Mouse (Mus musculus): Measurements from ENCODE around the gene Slc19a3. TPM values are rescaled to one million over a fixed set of nuclear protein-coding genes. Genes with fewer than 3 reads are reported as not detected.

Gene Slc19a3
- total RNA-seq (2014; fragmentation: Nextera tagmentation) (not detected in 2 replicates), total RNA-seq (2017) (not detected in 2 replicates)

- ATAC-seq (replicated peaks; ENCODE audit: low FRiP score, low TSS enrichment, poor library complexity, severe bottlenecking), result peak; percentile 52; the same call in 1 of the 2 replicates
Observed at GRCm38 (mm10) chr1:83038109-83038672, at the start of gene Slc19a3. Slc19a3 (minus strand) TSS chr1:83038448.

- no peak for ATAC-seq (replicated peaks; ENCODE audit: low FRiP score, low TSS enrichment, poor library complexity, severe bottlenecking)
Observed at GRCm38 (mm10) chr1:83084790-83085189, 46.5 kb upstream of the Slc19a3 start.

GRCm38 (mm10) chr1:83077016-83077415 is 38.8 kb upstream of the Slc19a3 start:
- no peak for ATAC-seq (replicated peaks; ENCODE audit: low FRiP score, low TSS enrichment, poor library complexity, severe bottlenecking)

GRCm38 (mm10) chr1:83076190-83076917 is 38.1 kb upstream of the Slc19a3 start:
- peak; percentile 90 for ATAC-seq (replicated peaks; ENCODE audit: low FRiP score, low TSS enrichment, poor library complexity, severe bottlenecking)

- ATAC-seq (replicated peaks; ENCODE audit: low FRiP score, low TSS enrichment, poor library complexity, severe bottlenecking), result no peak
Observed at GRCm38 (mm10) chr1:83075526-83076189, 37.4 kb upstream of the Slc19a3 start.

- ATAC-seq (replicated peaks; ENCODE audit: low FRiP score, low TSS enrichment, poor library complexity, severe bottlenecking), result no peak
Observed at GRCm38 (mm10) chr1:83067205-83067604, 29.0 kb upstream of the Slc19a3 start.

- no peak for ATAC-seq (replicated peaks; ENCODE audit: low FRiP score, low TSS enrichment, poor library complexity, severe bottlenecking)
Observed at GRCm38 (mm10) chr1:83066577-83066976, 28.3 kb upstream of the Slc19a3 start.

GRCm38 (mm10) chr1:83064851-83065250 is 26.6 kb upstream of the Slc19a3 start:
- ATAC-seq (replicated peaks; ENCODE audit: low FRiP score, low TSS enrichment, poor library complexity, severe bottlenecking), result no peak

GRCm38 (mm10) chr1:83060643-83061042 is 22.4 kb upstream of the Slc19a3 start, which contains the start of gene Krtap28-13:
Krtap28-13 (plus strand) TSS chr1:83060930.
- ATAC-seq (replicated peaks; ENCODE audit: low FRiP score, low TSS enrichment, poor library complexity, severe bottlenecking), result no peak

GRCm38 (mm10) chr1:83059278-83059677 is 21.0 kb upstream of the Slc19a3 start, which contains the start of gene A030005K14Rik:
A030005K14Rik (minus strand) TSS chr1:83059378.
- ATAC-seq (replicated peaks; ENCODE audit: low FRiP score, low TSS enrichment, poor library complexity, severe bottlenecking), result no peak

- ATAC-seq (replicated peaks; ENCODE audit: low FRiP score, low TSS enrichment, poor library complexity, severe bottlenecking), result no peak
Observed at GRCm38 (mm10) chr1:83058481-83058880, 20.2 kb upstream of the Slc19a3 start.

GRCm38 (mm10) chr1:83044882-83045427 is 6.7 kb upstream of the Slc19a3 start, which contains the start of gene Gm47969:
Gm47969 (plus strand) TSS chr1:83044932.
- no peak for ATAC-seq (replicated peaks; ENCODE audit: low FRiP score, low TSS enrichment, poor library complexity, severe bottlenecking)

- ATAC-seq (replicated peaks; ENCODE audit: low FRiP score, low TSS enrichment, poor library complexity, severe bottlenecking), result no peak
Observed at GRCm38 (mm10) chr1:83042380-83042779, 4.1 kb upstream of the Slc19a3 start, which contains the start of gene Krtap28-10. Krtap28-10 (minus strand) TSS chr1:83042480.

GRCm38 (mm10) chr1:83039080-83039479 is 832 bp upstream of the Slc19a3 start:
- ATAC-seq (replicated peaks; ENCODE audit: low FRiP score, low TSS enrichment, poor library complexity, severe bottlenecking), result no peak

GRCm38 (mm10) chr1:83036892-83037667 is 1.2 kb downstream of the Slc19a3 start:
- no peak for ATAC-seq (replicated peaks; ENCODE audit: low FRiP score, low TSS enrichment, poor library complexity, severe bottlenecking)

GRCm38 (mm10) chr1:83034509-83034908 is 3.7 kb downstream of the Slc19a3 start:
- ATAC-seq (replicated peaks; ENCODE audit: low FRiP score, low TSS enrichment, poor library complexity, severe bottlenecking), result no peak

- no peak for ATAC-seq (replicated peaks; ENCODE audit: low FRiP score, low TSS enrichment, poor library complexity, severe bottlenecking)
Observed at GRCm38 (mm10) chr1:83032508-83032907, 5.7 kb downstream of the Slc19a3 start.

GRCm38 (mm10) chr1:83031950-83032349 is 6.3 kb downstream of the Slc19a3 start:
- ATAC-seq (replicated peaks; ENCODE audit: low FRiP score, low TSS enrichment, poor library complexity, severe bottlenecking), result no peak

- no peak for ATAC-seq (replicated peaks; ENCODE audit: low FRiP score, low TSS enrichment, poor library complexity, severe bottlenecking)
Observed at GRCm38 (mm10) chr1:83016556-83016955, 21.7 kb downstream of the Slc19a3 start.

All from megakaryocyte-erythroid progenitor cell, adult 5-6 weeks (primary cell).